Mouse (Mus musculus) thymus, adult 18-20 months (tissue): ENCODE measurements around the gene Rtkn.
"Not testable (repeated sequence)": the region's sequence is repeated elsewhere in the genome, so short reads cannot be mapped to it uniquely, and the experiment has no call there.

Experiments
- DNase-seq, 2 experiments: peaks; one replicate each; pipeline ENCODE4 v3.0.0; 2022; ENCODE audit warnings: mixed read lengths in 2 of 2

Rtkn gene

GRCm38 (mm10) chr6:83141636-83142035 lies 6.4 kb downstream of the Rtkn start:
- no peak for DNase-seq

- no peak for DNase-seq
These were observed 7.0 kb downstream of the Rtkn start for GRCm38 (mm10) chr6:83142211-83142731.

- DNase-seq: no peak
These were observed 7.6 kb downstream of the Rtkn start for GRCm38 (mm10) chr6:83142886-83143285.

DNA sequence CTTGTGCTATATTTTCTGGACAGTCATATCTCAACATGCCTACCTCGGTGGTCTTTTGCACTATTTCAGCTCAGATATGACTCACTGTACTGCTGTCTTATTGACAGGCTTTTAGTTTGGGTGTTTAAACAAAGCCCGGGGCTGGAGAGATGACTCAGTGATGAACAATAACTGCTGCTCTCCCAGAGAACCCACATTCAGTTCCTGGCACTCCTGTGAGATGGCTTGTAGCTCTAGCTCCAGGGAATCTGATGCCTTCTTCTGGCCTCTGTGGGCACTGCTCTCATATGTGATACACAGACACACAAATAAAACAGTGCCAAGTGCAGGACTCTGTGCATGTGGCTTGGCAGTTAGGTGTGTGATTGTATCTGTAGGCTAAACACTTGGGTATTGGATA lies 9.9 kb downstream of the Rtkn start:
- DNase-seq: no peak

DNA sequence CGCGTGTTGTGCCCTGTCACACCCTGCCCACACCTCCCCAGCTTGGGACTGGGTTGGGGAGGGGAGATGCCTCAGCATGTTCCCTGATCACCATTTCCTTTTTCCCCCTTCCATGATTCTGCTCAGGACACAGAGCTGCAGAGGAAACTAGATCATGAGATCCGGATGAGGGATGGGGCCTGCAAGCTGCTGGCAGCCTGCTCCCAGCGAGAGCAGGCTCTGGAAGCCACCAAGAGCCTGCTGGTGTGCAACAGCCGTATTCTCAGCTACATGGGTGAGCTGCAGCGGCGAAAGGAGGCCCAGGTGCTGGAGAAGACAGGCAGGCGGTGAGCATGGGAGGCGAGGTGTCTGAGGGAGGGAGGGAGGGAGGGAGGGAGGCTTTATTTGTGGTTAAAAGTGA lies 10.5 kb downstream of the Rtkn start:
- DNase-seq: no peak

DNA sequence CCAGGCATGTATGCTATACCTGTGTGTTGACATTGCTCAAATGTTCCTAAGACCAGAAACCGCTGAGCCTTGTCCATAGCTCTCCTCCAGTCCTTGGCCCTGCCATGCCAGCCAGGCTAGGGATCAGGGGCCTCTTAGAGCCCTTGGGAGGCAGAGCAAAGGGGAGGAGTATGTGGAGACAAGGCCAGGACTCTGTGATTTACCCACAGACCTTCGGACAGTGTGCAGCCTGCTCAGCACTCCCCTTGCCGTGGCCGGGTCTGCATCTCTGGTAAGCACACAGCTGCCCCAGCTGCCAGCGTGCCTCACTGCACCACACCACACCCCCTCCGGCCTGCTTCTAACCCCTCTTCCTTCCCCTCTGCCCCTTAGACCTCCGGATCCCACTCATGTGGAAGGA lies 12.0 kb downstream of the Rtkn start:
- no peak for DNase-seq

GRCm38 (mm10) chr6:83151721-83152120 lies 16.5 kb downstream of the Rtkn start:
- no peak for DNase-seq

GRCm38 (mm10) chr6:83153038-83153437 lies 17.8 kb downstream of the Rtkn start:
- no peak for DNase-seq

DNA sequence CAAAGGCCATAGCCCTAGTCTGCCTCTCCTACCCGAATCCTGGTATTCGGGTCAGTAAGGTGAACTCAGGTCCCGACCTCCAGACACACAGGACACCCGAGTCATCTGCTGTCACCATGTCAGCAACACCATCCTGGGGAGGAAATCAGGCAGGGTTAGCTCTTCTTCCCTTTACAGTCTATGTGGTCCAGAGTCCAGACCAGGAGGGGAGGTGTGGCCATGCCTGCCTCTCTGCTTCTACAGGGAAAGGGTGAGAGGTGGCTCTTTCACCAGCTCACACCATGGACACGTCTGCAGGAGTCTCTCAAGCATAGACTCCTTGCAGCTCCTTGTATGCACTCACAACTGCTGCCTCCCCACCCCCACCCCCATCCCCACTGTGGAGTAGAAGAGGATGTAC lies 18.2 kb downstream of the Rtkn start:
- no peak for DNase-seq

DNA sequence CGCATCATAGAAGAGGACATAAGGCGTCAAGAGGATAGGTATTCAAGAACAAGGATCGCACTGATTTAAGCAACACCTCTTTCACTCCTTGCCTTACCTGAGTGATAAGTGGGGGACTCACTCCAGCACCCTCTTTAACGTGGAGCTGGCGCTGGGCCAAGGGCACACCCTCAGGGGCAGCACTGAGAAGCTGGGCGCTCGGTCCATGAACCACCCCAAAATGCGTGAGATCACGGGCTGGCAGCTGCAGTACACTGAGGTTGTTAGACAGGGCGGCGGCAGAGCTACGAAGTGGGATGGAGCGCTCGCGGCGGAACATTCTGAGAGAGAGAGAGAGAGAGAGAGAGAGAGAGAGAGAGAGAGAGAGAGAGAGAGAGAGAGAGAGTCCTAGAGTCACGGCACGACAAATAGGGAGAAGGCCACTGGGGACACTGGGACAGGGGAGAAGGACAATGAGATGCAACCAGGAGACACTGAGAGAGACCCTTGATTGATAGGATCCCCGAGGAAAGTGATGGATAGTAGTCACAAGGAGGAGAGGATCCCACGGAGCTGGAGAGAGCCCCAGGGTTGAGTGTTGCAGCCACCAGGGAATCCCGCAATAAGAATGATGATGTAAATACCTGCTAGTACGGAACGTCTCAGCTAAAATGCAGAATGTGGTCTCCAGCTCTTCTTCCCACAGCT lies 20.4 kb downstream of the Rtkn start:
- DNase-seq: no peak

DNA sequence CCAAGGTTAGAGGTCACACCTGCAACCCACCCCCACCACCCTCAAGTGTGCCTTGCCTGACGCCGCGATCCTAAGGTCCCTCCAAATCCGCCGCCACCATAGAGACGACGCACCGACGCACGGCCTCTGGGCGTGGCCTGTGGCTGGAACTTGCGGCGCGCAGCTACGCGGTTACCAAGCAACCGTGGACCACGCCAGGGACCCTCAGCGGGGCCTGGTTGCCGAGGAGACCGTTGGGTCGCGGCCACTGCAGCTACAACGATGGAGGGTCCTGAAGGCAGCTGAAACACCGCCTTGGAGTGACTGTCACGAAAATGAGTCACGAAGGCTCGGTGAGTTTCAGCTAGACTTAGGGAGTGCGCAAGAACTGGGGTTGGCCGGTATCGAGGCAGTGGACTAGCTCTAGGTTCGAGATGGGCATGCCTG lies 21.0 kb downstream of the Rtkn start, which contains the start of the genes Wdr54 and 1700003E16Rik:
Gene Wdr54 (minus strand): TSS at position 139 of the 426 bp plus-strand sequence.
Gene 1700003E16Rik (plus strand): TSS at position 146 of the 426 bp plus-strand sequence.
- DNase-seq: no peak

DNA sequence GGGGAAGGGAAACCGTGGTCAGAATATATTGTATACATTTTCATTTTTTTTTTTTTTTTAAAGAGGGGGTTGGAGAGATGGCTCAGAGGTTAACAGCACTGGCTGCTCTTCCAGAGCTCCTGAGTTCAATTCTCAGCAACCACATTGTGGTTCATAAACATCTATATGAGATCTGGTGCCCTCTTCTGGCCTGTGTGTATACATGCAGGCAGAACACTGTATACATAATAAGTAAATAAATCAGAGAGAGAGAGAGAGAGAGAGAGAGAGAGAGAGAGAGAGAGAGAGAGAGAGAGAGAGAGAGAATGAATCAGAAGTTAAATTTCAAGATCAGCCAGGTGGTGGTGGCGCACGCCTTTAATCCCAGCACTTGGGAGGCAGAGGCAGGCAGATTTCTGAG lies 24.2 kb downstream of the Rtkn start:
- DNase-seq: not testable (repeated sequence)

- no peak for DNase-seq
These were observed 26.2 kb downstream of the Rtkn start for GRCm38 (mm10) chr6:83161442-83161841.

DNA sequence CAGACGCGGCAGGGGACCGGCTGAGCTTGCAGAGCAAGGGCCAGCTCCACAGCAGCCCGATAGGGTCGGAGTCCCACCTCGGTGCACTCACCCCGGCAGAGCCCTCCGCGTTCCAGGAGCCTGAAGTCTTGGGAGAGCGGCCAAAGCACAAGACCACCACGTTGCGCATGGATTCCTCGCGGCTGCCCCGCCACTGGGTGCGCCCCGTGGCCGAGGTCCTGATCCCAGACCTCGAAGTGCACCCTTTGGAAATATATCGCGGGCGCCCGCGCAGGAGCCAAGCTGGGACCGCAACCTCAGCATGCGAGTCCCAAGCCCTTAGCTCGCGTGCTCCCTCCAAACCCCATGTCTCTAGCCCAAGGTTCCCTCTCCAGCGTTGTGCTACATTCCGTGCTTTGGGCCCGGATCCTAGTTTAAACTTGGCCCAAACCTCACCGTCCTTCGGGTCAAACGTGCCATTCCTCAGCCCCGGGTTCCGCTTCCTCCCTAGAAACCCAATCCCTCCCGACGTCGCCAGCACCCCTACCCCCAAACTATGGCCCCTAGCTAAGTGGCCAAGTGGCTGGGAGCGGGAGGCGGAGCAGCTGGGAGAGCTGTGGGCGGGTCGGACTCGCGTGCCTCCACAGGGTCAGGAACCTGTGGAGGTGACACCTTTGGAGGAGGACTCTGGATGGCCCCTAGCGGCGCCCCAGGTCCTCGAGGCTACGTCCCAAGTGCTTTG lies 26.8 kb downstream of the Rtkn start:
- peak in 1 of 2 experiments; percentile 14 for DNase-seq

- DNase-seq: peak in 1 of 2 experiments; percentile 26
These were observed 27.4 kb downstream of the Rtkn start for GRCm38 (mm10) chr6:83162701-83163100.

DNA sequence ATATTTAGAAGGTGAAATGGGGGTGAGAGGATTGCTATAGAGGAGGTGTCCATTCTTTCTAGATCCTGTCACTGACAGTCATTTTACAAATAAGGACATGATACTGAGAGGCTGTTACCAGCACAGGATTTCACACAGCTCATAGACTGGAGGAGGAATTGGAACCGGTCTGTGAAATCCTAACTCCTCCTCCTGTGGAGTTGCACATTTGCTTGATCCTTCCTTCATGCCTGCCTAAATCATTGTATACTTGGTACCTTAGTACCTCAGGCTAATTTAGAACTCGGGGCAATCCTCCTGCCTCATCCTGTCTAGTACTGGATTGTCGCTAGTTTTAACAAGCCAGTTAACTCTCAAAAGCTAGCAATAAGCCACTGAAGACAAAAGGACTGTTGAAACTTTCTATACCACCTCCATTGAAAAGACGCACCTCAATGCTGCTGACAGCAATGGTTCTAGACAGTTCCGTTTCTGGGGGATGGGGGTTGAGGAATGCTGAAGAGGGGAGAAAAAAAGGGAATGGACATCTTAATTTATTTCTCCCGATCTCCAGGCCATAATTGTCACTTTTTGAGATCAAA lies 29.9 kb downstream of the Rtkn start:
- no peak for DNase-seq

- peak; percentile 86 to 87 for DNase-seq
These were observed 30.5 kb downstream of the Rtkn start, which contains the start of gene Dctn1 for GRCm38 (mm10) chr6:83165607-83166242. TSS of gene Dctn1 (plus strand) at chr6:83165920.

- DNase-seq: no peak
These were observed 31.0 kb downstream of the Rtkn start for GRCm38 (mm10) chr6:83166243-83166630.

DNA sequence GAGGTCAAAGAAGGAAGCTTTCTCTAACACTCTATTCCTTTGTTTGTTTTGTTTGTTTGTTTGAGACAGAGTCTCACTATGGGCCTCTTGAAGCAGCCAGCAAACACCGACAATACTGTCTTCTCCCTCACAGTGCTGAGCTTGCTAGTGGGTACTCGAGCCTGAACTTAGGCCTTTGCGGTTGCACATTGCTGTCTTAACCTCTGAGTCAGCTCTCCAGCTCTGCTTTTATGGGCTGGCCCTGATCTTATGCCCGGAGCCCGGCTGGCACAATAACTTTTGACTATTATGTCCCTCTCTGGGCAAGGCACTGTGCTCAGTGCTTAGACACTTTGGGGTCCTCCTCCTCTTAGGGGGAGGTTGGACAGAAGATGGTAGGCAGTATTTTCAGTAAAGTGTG lies 34.6 kb downstream of the Rtkn start:
- no peak for DNase-seq

- DNase-seq: no peak
These were observed 35.8 kb downstream of the Rtkn start for GRCm38 (mm10) chr6:83171063-83171462.

- no peak for DNase-seq
These were observed 37.1 kb downstream of the Rtkn start for GRCm38 (mm10) chr6:83172240-83172920.

- no peak for DNase-seq
These were observed 40.7 kb downstream of the Rtkn start for GRCm38 (mm10) chr6:83175996-83176395.
